Mouse (Mus musculus) G1E (cell line): ENCODE measurements around the gene Rnf222.

Source experiments
- CTCF ChIP-seq: IDR thresholded peaks from 2 replicates; pipeline ENCODE4 v1.5.1; 2012; ENCODE audit warnings: low read depth, low read length, inconsistent platforms, mixed read lengths
- GATA1 ChIP-seq: IDR thresholded peaks from 2 replicates; pipeline ENCODE4 v1.6.1; 2012; ENCODE audit warnings: borderline replicate concordance, low read length, inconsistent platforms, mixed read lengths
- GATA2 ChIP-seq: IDR thresholded peaks from 2 replicates; pipeline ENCODE4 v1.6.1; 2012; ENCODE audit warnings: low read depth, low read length, inconsistent platforms, borderline replicate concordance

DNA sequence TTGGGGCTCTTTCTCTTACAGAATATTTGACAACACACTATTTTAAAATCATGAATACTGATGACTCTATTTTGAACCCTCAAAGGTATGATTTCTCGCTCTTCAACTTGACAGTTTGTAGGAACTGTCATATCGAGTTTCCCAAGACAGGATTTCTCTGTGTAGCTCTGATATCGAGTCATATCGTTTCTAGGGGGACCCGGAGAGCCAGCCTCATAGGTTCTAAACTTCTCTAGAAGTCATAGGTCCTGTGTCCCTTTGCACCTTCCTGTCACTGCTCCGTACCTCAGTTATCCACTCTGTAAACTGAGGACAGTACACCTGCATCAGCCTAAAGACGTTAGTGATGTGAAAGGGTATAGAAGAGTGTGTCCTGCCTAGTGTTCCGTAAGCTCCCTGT lies 11.5 kb downstream of the Rnf222 start:
- no peak for TF ChIP-seq CTCF
- no peak for TF ChIP-seq GATA1
- TF ChIP-seq GATA2 = no peak
